Mouse (Mus musculus): ENCODE data around the gene Ambp. TPM values are rescaled to one million over a fixed set of nuclear protein-coding genes. Genes with fewer than 3 reads are reported as not detected.

Gene Ambp
- polyA plus RNA-seq, 1 experiment from 2014 or later, result 0.55 TPM

DNA sequence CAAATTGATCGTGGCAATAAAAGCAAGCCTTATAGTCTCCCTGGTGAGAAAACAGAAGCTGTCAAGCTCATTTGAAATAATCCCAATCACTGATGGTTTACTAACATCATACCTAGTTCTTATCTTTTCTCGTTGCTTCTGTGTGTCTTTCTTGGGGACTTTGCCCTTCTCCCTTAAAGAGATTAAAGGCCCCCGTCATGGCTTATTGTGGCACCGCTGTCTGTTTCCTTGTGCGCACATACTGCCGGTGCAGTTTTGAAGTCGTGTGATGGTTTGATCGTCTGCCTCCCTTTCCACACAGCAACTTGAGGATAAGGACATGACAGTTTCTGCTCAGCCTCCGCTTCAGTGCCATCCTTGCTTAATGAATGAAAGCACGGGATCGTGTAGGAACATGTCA, 54.1 kb downstream of the Ambp start:
- Histone ChIP-seq H3K9me3 (replicated peaks; ENCODE audit: control insufficient read depth, low read length) (no peaks in the 10 kb centered on the region), H3K4me1 (ENCODE audit: control insufficient read depth, insufficient read depth, low read length) (no peaks in the 10 kb centered on the region), H3K27ac (replicated peaks; ENCODE audit: low read depth, low read length) (no peak overlapping the region), H3K4me3 (ENCODE audit: low read depth, low read length) (no peak overlapping the region), H3K27me3 (ENCODE audit: control insufficient read depth, insufficient read depth, low read length) (no peaks in the 10 kb centered on the region), H3K36me3 (replicated peaks; ENCODE audit: control insufficient read depth, insufficient read depth, low read depth, low read length) (peaks cover 4% of the 10 kb centered on the region), H3K4me2 (ENCODE audit: low read depth, low read length) (no peak overlapping the region), H3K9ac (replicated peaks; ENCODE audit: low read length) (no peak overlapping the region)
- DNase-seq (ENCODE audit: low spot score), result no peak
- ATAC-seq (replicated peaks; ENCODE audit: insufficient number of reproducible peaks, low FRiP score, low TSS enrichment, low read depth), result no peak
- 92% methylated on average over 11 of the region's 11 CpGs for WGBS

DNA sequence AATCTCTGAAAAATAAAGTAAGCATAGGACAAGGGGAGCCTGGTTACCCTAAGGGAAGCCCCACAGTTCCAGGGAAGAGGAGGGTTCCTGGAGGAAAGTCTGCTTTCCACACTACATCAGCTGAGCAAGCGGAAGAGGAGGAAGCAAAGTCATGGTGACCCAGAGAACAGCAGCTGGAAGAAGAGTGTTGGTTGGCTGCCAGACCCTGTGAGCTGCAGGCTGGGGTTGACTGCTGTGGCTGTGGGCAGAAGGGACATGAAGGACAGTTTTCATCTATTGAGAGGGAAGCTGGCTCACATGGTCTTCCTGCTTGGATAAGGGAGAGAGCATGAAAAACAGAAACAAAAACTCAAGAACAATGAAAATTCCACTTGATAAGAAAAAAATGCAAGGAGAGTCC, 57.0 kb downstream of the Ambp start:
- H3K27ac ChIP-seq (replicated peaks; ENCODE audit: low read depth, low read length), result no peak overlapping the region
- no peaks in the 10 kb centered on the region for H3K9me3 ChIP-seq (replicated peaks; ENCODE audit: control insufficient read depth, low read length)
- 95% methylated on average over 1 of the region's 1 CpGs for WGBS
- no peaks in the 10 kb centered on the region for H3K27me3 ChIP-seq (ENCODE audit: control insufficient read depth, insufficient read depth, low read length)
- H3K36me3 ChIP-seq (replicated peaks; ENCODE audit: control insufficient read depth, insufficient read depth, low read depth, low read length), result peaks cover 4% of the 10 kb centered on the region
- no peak for DNase-seq (ENCODE audit: low spot score)
- no peaks in the 10 kb centered on the region for H3K4me1 ChIP-seq (ENCODE audit: control insufficient read depth, insufficient read depth, low read length)
- no peak overlapping the region for H3K4me3 ChIP-seq (ENCODE audit: low read depth, low read length)
- no peak overlapping the region for H3K4me2 ChIP-seq (ENCODE audit: low read depth, low read length)
- ATAC-seq (replicated peaks; ENCODE audit: insufficient number of reproducible peaks, low FRiP score, low TSS enrichment, low read depth), result no peak
- no peak overlapping the region for H3K9ac ChIP-seq (replicated peaks; ENCODE audit: low read length)

Other genes with a start within 250 kb of the Ambp start
- gene Zfp618, start 189.2 kb downstream of the Ambp start, polyA plus RNA-seq (2014; fragmentation: Nextera tagmentation; extraction: Ambion mirVana), result 27.3 and 32.7 TPM in 2 replicates
- not detected in 2 replicates for gene Kif12, start 17.3 kb upstream of the Ambp start, polyA plus RNA-seq (2014; fragmentation: Nextera tagmentation; extraction: Ambion mirVana)
- gene Col27a1, start 59.2 kb upstream of the Ambp start, polyA plus RNA-seq (2014; fragmentation: Nextera tagmentation; extraction: Ambion mirVana), result 4.5 and 4.9 TPM in 2 replicates
- not detected in 2 replicates for gene Orm1, start 189.8 kb upstream of the Ambp start, polyA plus RNA-seq (2014; fragmentation: Nextera tagmentation; extraction: Ambion mirVana)
- not detected in 2 replicates for gene Orm3, start 201.4 kb upstream of the Ambp start, polyA plus RNA-seq (2014; fragmentation: Nextera tagmentation; extraction: Ambion mirVana)
- not detected in 2 replicates for gene Orm2, start 207.7 kb upstream of the Ambp start, polyA plus RNA-seq (2014; fragmentation: Nextera tagmentation; extraction: Ambion mirVana)
- gene Akna, start 248.6 kb upstream of the Ambp start, polyA plus RNA-seq (2014; fragmentation: Nextera tagmentation; extraction: Ambion mirVana), result 5.2 and 6.2 TPM in 2 replicates